Mouse (Mus musculus) lung, embryonic 14.5 days (tissue): ENCODE data around the gene Gm4881. TPM values are rescaled to one million over a fixed set of nuclear protein-coding genes. Genes with fewer than 3 reads are reported as not detected.

Experiments used
- ATAC-seq: fragments of 200-750 bp; cut with Nextera tagmentation; 2 replicates; pipeline ENCODE4 v1.8.0; 2017; ENCODE audit warnings: mild to moderate bottlenecking, moderate TSS enrichment, moderate library complexity; ENCODE audit not compliant: insufficient read depth
- DNase-seq: peaks from one replicate; pipeline ENCODE4 v3.0.0-alpha.2; 2015
- H3K27ac ChIP-seq: fragments of 300-500 bp; sonication (generic); 2 replicates; pipeline ENCODE4 v1.5.1; 2014; ENCODE audit warnings: low read depth, mild to moderate bottlenecking, moderate library complexity
- H3K27me3 ChIP-seq: fragments of 300-500 bp; sonication (generic); 2 replicates; pipeline ENCODE4 v1.6.1; 2014; ENCODE audit warnings: low read length, control low read depth; ENCODE audit not compliant: insufficient read depth
- H3K36me3 ChIP-seq: fragments of 300-500 bp; sonication (generic); 2 replicates; pipeline ENCODE4 v1.6.1; 2014; ENCODE audit warnings: control low read depth; ENCODE audit not compliant: insufficient read depth
- H3K4me1 ChIP-seq: fragments of 300-500 bp; sonication (generic); 2 replicates; pipeline ENCODE4 v1.6.1; 2014; ENCODE audit warnings: antibody characterized with exemption, control low read depth; ENCODE audit not compliant: insufficient read depth
- H3K4me2 ChIP-seq: fragments of 300-500 bp; sonication (generic); 2 replicates; pipeline ENCODE4 v1.6.1; 2014; ENCODE audit warnings: mild to moderate bottlenecking
- H3K4me3 ChIP-seq: fragments of 300-500 bp; sonication (generic); 2 replicates; pipeline ENCODE4 v1.5.1; 2014; ENCODE audit warnings: low read depth, low read length
- H3K9ac ChIP-seq: fragments of 300-500 bp; sonication (generic); 2 replicates; pipeline ENCODE4 v1.6.1; 2014
- H3K9me3 ChIP-seq: fragments of 300-500 bp; sonication (generic); 2 replicates; pipeline ENCODE4 v1.6.1; 2016; ENCODE audit warnings: low read depth, low read length, control low read depth
- CTCF ChIP-seq: IDR thresholded peaks from 2 replicates; pipeline ENCODE4 v1.5.1; 2016; ENCODE audit warnings: antibody characterized with exemption, low read depth
- WGBS: fragments of 180-500 bp; shearing (Covaris S2); extraction: QIAGEN DNeasy Blood & Tissue Kit; methylation state at CpG from one replicate; pipeline ENCODE4 v1.1.7; 2014; 5-methylcytosine and 5-hydroxymethylcytosine counted together
- microRNA-seq: library from miRNA; unstranded; fragments of <30 nt; microRNA quantifications from one replicate; pipeline ENCODE4, GENCODE M21; 2016; ENCODE audit warnings: borderline number of aligned reads
- polyA plus RNA-seq: library from polyadenylated mRNA; unstranded; fragments of >200 nt; fragmentation: Nextera tagmentation; extraction: Ambion mirVana; gene quantifications from 2 replicates; pipeline ENCODE4 v1.2.1, GENCODE M21; 2014

The Gm4881 gene
- polyA plus RNA-seq, 1 experiment from 2014 or later: not detected

GRCm38 (mm10) chr7:24882416-24883199 is 61.7 kb downstream of the Gm4881 start:
- Histone ChIP-seq H3K9me3 (no peaks in the 10 kb centered on the region), H3K36me3 (peaks cover 26% of the 10 kb centered on the region), H3K27me3 (no peaks in the 10 kb centered on the region), H3K9ac (no peak overlapping the region), H3K4me1 (peaks cover 8% of the 10 kb centered on the region), H3K27ac (no peak overlapping the region), H3K4me3 (no peak overlapping the region), H3K4me2 (no peak overlapping the region)
- TF ChIP-seq CTCF: no peak
- 89% methylated on average over 9 of the region's 9 CpGs for WGBS
- no peak for DNase-seq
- no peak for ATAC-seq

- no peaks in the 10 kb centered on the region for H3K9me3 ChIP-seq
- H3K36me3 ChIP-seq: no peaks in the 10 kb centered on the region
- no peak overlapping the region for H3K9ac ChIP-seq
- no peak overlapping the region for H3K27ac ChIP-seq
- no peak for DNase-seq
- H3K4me1 ChIP-seq: no peaks in the 10 kb centered on the region
- no peak for TF ChIP-seq CTCF
- H3K4me3 ChIP-seq: no peak overlapping the region
- no peak overlapping the region for H3K4me2 ChIP-seq
- H3K27me3 ChIP-seq: no peaks in the 10 kb centered on the region
- ATAC-seq: no peak
- WGBS: 36% methylated on average over 2 of the region's 2 CpGs
These were observed 64.7 kb downstream of the Gm4881 start for GRCm38 (mm10) chr7:24879620-24880019.

DNA sequence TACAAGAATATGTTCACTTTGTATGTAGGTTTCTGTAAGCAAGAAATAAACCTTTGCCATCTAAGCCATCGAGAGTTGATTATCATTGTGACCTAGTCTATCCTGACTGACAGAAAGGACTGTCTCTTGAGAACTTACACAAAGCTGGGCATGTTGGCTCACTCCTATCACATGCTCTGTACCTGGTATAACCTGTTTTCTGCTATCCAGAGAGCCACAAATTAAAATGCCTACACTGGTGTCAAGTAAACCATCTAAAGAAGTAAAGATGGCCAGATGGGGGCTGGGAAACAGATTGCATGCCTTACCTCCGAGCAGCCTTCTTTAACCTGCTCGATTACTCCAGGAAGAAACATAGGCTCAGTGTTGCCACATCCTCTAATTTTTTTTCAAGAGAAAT is 66.7 kb downstream of the Gm4881 start:
- no peak for ATAC-seq
- no peak for TF ChIP-seq CTCF

More for the DNA sequence above, 66.7 kb downstream of the Gm4881 start:
- H3K9ac ChIP-seq: no peak overlapping the region
- 66% methylated on average over 3 of the region's 3 CpGs for WGBS
- no peaks in the 10 kb centered on the region for H3K4me1 ChIP-seq
- no peak overlapping the region for H3K4me3 ChIP-seq
- H3K27me3 ChIP-seq: no peaks in the 10 kb centered on the region
- DNase-seq: no peak
- H3K36me3 ChIP-seq: no peaks in the 10 kb centered on the region
- no peak overlapping the region for H3K27ac ChIP-seq
- H3K4me2 ChIP-seq: no peak overlapping the region
- H3K9me3 ChIP-seq: no peaks in the 10 kb centered on the region

Small RNA genes within 50 kb of the gene (microRNA-seq; reads per million reads assigned to microRNA genes)
- gene Mir7046 (0.71 reads per million), gene Mir7047 (not detected)

Other genes starting within 250 kb of the Gm4881 start
- not detected in 2 replicates for gene BC049730, start 235.3 kb downstream of the Gm4881 start, polyA plus RNA-seq
- gene Gm4763, start 217.6 kb downstream of the Gm4881 start, polyA plus RNA-seq: not detected in 2 replicates
- 0.13 TPM in 1 of 2 replicates, not detected in the other for gene Cd177, start 184.2 kb downstream of the Gm4881 start, polyA plus RNA-seq
- gene Ceacam10, start 167.3 kb downstream of the Gm4881 start, polyA plus RNA-seq: not detected in 2 replicates
- 23.5 and 25.5 TPM in 2 replicates for gene Gm9844, start 82.3 kb downstream of the Gm4881 start, polyA plus RNA-seq
- not detected in 2 replicates for gene Lypd4, start 74.6 kb downstream of the Gm4881 start, polyA plus RNA-seq
- gene Dmrtc2, start 74.4 kb downstream of the Gm4881 start, polyA plus RNA-seq: not detected in 2 replicates
- gene Rps19, start 60.1 kb downstream of the Gm4881 start, polyA plus RNA-seq: 3,015 and 3,069 TPM in 2 replicates
- gene Cd79a, start 47.1 kb downstream of the Gm4881 start, polyA plus RNA-seq: 0.16 and 0.24 TPM in 2 replicates
- gene Arhgef1, start 41.6 kb downstream of the Gm4881 start, polyA plus RNA-seq: 109 and 120 TPM in 2 replicates
- gene Rabac1, start 28.3 kb upstream of the Gm4881 start, polyA plus RNA-seq: 130 and 131 TPM in 2 replicates
- gene Atp1a3, start 61.5 kb upstream of the Gm4881 start, polyA plus RNA-seq: 0.74 and 0.89 TPM in 2 replicates
- gene Grik5, start 127.9 kb upstream of the Gm4881 start, polyA plus RNA-seq: 6.7 and 6.8 TPM in 2 replicates
- gene Zfp574, start 128.1 kb upstream of the Gm4881 start, polyA plus RNA-seq: 29.9 and 30.7 TPM in 2 replicates
- gene Pou2f2, start 235.2 kb upstream of the Gm4881 start, polyA plus RNA-seq: 0.28 and 0.42 TPM in 2 replicates